Comparison of ENCODE assay signal across 12 mouse cellular contexts in genomic region chr10:51779648-51780047, GRCm38 (mm10).
DNase-seq lines count a peak whose midpoint lies in the region; ATAC-seq and TF ChIP-seq lines count a peak whose summit lies in the region.
"Had no signal": no experiment of that assay in that cellular context is flagged by ENCODE, and none has a peak within 500 bp of the region (broad histone marks: within the 10 kb centered on the region; RNA-seq: fewer than 3 reads in every experiment).

No protein-coding gene starts in this region.

- no peak overlapping the region for H3K9ac ChIP-seq in forebrain, embryonic 14.5 days (ENCODE audit: low read length)
- H3K9ac ChIP-seq in forebrain, embryonic 12.5 days: no peak overlapping the region
- H3K9ac ChIP-seq in ES-E14 (ENCODE audit: insufficient read depth, low read depth, low read length, poor library complexity, severe bottlenecking): no peak overlapping the region
- H3K9ac ChIP-seq: embryonic facial prominence, embryonic 12.5 days; heart, embryonic 13.5 days had no signal

- in situ Hi-C loops in ES-E14 (cut with MboI; ENCODE audit: low sequenced_read_pairs in 2 of 2, unreplicated experiment in 2 of 2): loop anchor here in 1 of 2 experiments (25.0 kb wide), 1 partner anchor 608 kb away; the partner anchor contains the start of genes Gopc and Nepn

- H3K4me3 ChIP-seq in forebrain, embryonic 14.5 days (ENCODE audit: low read depth, low read length): no peak overlapping the region
- H3K4me3 ChIP-seq in forebrain, embryonic 12.5 days (replicated peaks): no peak overlapping the region
- no peak overlapping the region for H3K4me3 ChIP-seq in left cerebral cortex, adult 2 months
- no peak overlapping the region for H3K4me3 ChIP-seq in ES-E14 (ENCODE audit: insufficient read depth in 1 of 2, low read depth in 1 of 2, low read length in 2 of 2, poor library complexity in 1 of 2, severe bottlenecking in 1 of 2)
- H3K4me3 ChIP-seq: embryonic facial prominence, embryonic 12.5 days; heart, embryonic 13.5 days; myocyte had no signal

- TF ChIP-seq CTCF in left cerebral cortex, adult 2 months (IDR thresholded peaks at IDR 0.05): peak; percentile 53

- H3K9me3 ChIP-seq in forebrain, embryonic 14.5 days (replicated peaks; ENCODE audit: control insufficient read depth, low read length): no peaks in the 10 kb centered on the region
- no peaks in the 10 kb centered on the region for H3K9me3 ChIP-seq in forebrain, embryonic 12.5 days
- H3K9me3 ChIP-seq in ES-E14 (ENCODE audit: control insufficient read depth, insufficient read depth, low read depth, low read length): no peaks in the 10 kb centered on the region
- H3K9me3 ChIP-seq: embryonic facial prominence, embryonic 12.5 days; heart, embryonic 13.5 days had no signal

- no peaks in the 10 kb centered on the region for H3K27me3 ChIP-seq in forebrain, embryonic 14.5 days (replicated peaks; ENCODE audit: control insufficient read depth, insufficient read depth, low read length)
- no peaks in the 10 kb centered on the region for H3K27me3 ChIP-seq in forebrain, embryonic 12.5 days
- H3K27me3 ChIP-seq: embryonic facial prominence, embryonic 12.5 days; heart, embryonic 13.5 days had no signal

- H3K4me1 ChIP-seq in forebrain, embryonic 14.5 days (ENCODE audit: control insufficient read depth, insufficient read depth, low read length): no peaks in the 10 kb centered on the region
- no peaks in the 10 kb centered on the region for H3K4me1 ChIP-seq in forebrain, embryonic 12.5 days
- no peaks in the 10 kb centered on the region for H3K4me1 ChIP-seq in ES-E14 (ENCODE audit: control insufficient read depth in 2 of 2, insufficient read depth in 2 of 2, low read length in 2 of 2, poor library complexity in 1 of 2)
- H3K4me1 ChIP-seq: embryonic facial prominence, embryonic 12.5 days; heart, embryonic 13.5 days had no signal

- intact Hi-C loops in left cerebral cortex, adult 2 months (cut with DNase I): loop anchor here (1.0 kb wide), 2 partner anchors 184 to 226 kb away; no protein-coding TSS in a partner anchor
- intact Hi-C loops in left cerebral cortex, postnatal 4 days (cut with DNase I): loop anchor here (10.0 kb wide), 2 partner anchors 185 to 225 kb away; partner anchors contain the start of gene Fam162b

- no peak overlapping the region for H3K4me2 ChIP-seq in forebrain, embryonic 14.5 days (ENCODE audit: low read length)
- no peak overlapping the region for H3K4me2 ChIP-seq in forebrain, embryonic 12.5 days
- H3K4me2 ChIP-seq: embryonic facial prominence, embryonic 12.5 days; heart, embryonic 13.5 days had no signal

- no peaks in the 10 kb centered on the region for H3K36me3 ChIP-seq in forebrain, embryonic 14.5 days (ENCODE audit: control insufficient read depth, insufficient read depth, low read length)
- no peaks in the 10 kb centered on the region for H3K36me3 ChIP-seq in forebrain, embryonic 12.5 days (replicated peaks)
- no peaks in the 10 kb centered on the region for H3K36me3 ChIP-seq in ES-E14 (ENCODE audit: control insufficient read depth, insufficient read depth, low read length, poor library complexity, severe bottlenecking)
- H3K36me3 ChIP-seq: embryonic facial prominence, embryonic 12.5 days; heart, embryonic 13.5 days had no signal

- no peak for ATAC-seq in forebrain, embryonic 14.5 days
- no peak; the same call in 1 of the 2 replicates for ATAC-seq in forebrain, embryonic 12.5 days (ENCODE audit: low FRiP score)
- no peak for ATAC-seq in erythroid progenitor cell, adult 5-6 weeks (replicated peaks; ENCODE audit: low FRiP score, poor library complexity, severe bottlenecking)
- no peak for ATAC-seq in megakaryocyte, adult 5-6 weeks (ENCODE audit: poor library complexity, severe bottlenecking)

- no peak overlapping the region for H3K27ac ChIP-seq in forebrain, embryonic 14.5 days (ENCODE audit: low read depth, low read length)
- H3K27ac ChIP-seq in forebrain, embryonic 12.5 days: no peak overlapping the region
- no peak overlapping the region for H3K27ac ChIP-seq in left cerebral cortex, adult 2 months
- H3K27ac ChIP-seq in ES-E14 (ENCODE audit: insufficient read depth, low read depth, low read length, poor library complexity, severe bottlenecking): no peak overlapping the region
- H3K27ac ChIP-seq: embryonic facial prominence, embryonic 12.5 days; heart, embryonic 13.5 days had no signal

- peak; percentile 58 for DNase-seq in forebrain, embryonic 14.5 days (ENCODE audit: low spot score)
- DNase-seq in left cerebral cortex, adult 2 months (ENCODE audit: extremely low spot score in 1 of 2, low spot score in 2 of 2): no peak
- DNase-seq in left cerebral cortex, postnatal 4 days: no peak
- peak; percentile 13 for DNase-seq in ES-E14 (ENCODE audit: low read depth, low spot score)
- DNase-seq in fibroblast of lung, adult 2 months (ENCODE audit: low read depth): peak; percentile 4
- DNase-seq: kidney, adult 8-10 months had no signal

- 89% methylated on average over 2 of the region's 2 CpGs for WGBS in forebrain, embryonic 14.5 days
- 86% methylated on average over 2 of the region's 2 CpGs for WGBS in forebrain, embryonic 12.5 days

TF ChIP-seq in ES-E14, 5 proteins besides CTCF, POLR2A, EP300 and RAD21:
- TF ChIP-seq ZC3H11A (IDR thresholded peaks at IDR 0.05; ENCODE audit: borderline replicate concordance, low read depth, low read length): no peak; the same call in 1 of the 2 replicates
- TF ChIP-seq ZNF384 (IDR thresholded peaks at IDR 0.05; ENCODE audit: low read depth, low read length): no peak
- no peak for TF ChIP-seq HCFC1 (IDR thresholded peaks at IDR 0.05; ENCODE audit: borderline replicate concordance, insufficient read depth, low read length)
- TF ChIP-seq MAFK (IDR thresholded peaks at IDR 0.05; ENCODE audit: insufficient read depth, low read depth, low read length): no peak
- no peak for TF ChIP-seq CHD2 (IDR thresholded peaks at IDR 0.05; ENCODE audit: low read depth, low read length)

Comparison
In these comparisons a context has a peak if more than half of its experiments do, and no peak if none do; other contexts are left out.
1. DNase-seq: peak in forebrain, embryonic 14.5 days (single experiment), ES-E14 (single experiment) and fibroblast of lung, adult 2 months (single experiment); none in left cerebral cortex, adult 2 months (0 of 2) and left cerebral cortex, postnatal 4 days (single experiment).